Mouse (Mus musculus) gastrocnemius, adult 8-10 months (tissue): ENCODE data around the gene Fat4. TPM values are rescaled to one million over a fixed set of nuclear protein-coding genes. Genes with fewer than 3 reads are reported as not detected.

ENCODE experiments used
- DNase-seq, 2 experiments: peaks; one replicate each; pipeline ENCODE4 v3.0.0; 2022; ENCODE audit warnings: low spot score in 2 of 2
- total RNA-seq, 4 experiments: library from RNA; stranded (reverse); gene quantifications; 2 replicates each; pipeline ENCODE4 v1.2.4; 2022

The Fat4 gene
- total RNA-seq: 1 to 10 TPM; 1.6 to 2.6 (median 2.0) TPM

GRCm38 (mm10) chr3:38886890-38887355 is at the start of gene Fat4:
Fat4 (plus strand) TSS chr3:38886940.
- peak in 1 of 2 experiments; percentile 5 for DNase-seq

GRCm38 (mm10) chr3:38839438-38839837 is 47.3 kb upstream of the Fat4 start:
- no peak for DNase-seq

GRCm38 (mm10) chr3:38843000-38843538 is 43.7 kb upstream of the Fat4 start:
- DNase-seq: no peak

- no peak for DNase-seq
These were observed 39.9 kb upstream of the Fat4 start for GRCm38 (mm10) chr3:38846602-38847382.

GRCm38 (mm10) chr3:38849077-38849476 is 37.7 kb upstream of the Fat4 start:
- DNase-seq: no peak

- DNase-seq: no peak
These were observed 37.2 kb upstream of the Fat4 start for GRCm38 (mm10) chr3:38849536-38849935.

- no peak for DNase-seq
These were observed 33.1 kb upstream of the Fat4 start for GRCm38 (mm10) chr3:38853650-38854049.

- no peak for DNase-seq
These were observed 26.1 kb upstream of the Fat4 start for GRCm38 (mm10) chr3:38860683-38861082.

- DNase-seq: no peak
These were observed 15.4 kb upstream of the Fat4 start for GRCm38 (mm10) chr3:38871291-38871690.

- no peak for DNase-seq
These were observed 10.9 kb upstream of the Fat4 start for GRCm38 (mm10) chr3:38875872-38876271.

- DNase-seq: no peak
These were observed 10.0 kb upstream of the Fat4 start for GRCm38 (mm10) chr3:38876706-38877105.

GRCm38 (mm10) chr3:38882778-38883177 is 4.0 kb upstream of the Fat4 start:
- no peak for DNase-seq

- no peak for DNase-seq
These were observed 3.1 kb upstream of the Fat4 start for GRCm38 (mm10) chr3:38883676-38884075.

- peak; percentile 51 to 57 for DNase-seq
These were observed 2.5 kb upstream of the Fat4 start for GRCm38 (mm10) chr3:38884276-38884675.

- DNase-seq: peak in 1 of 2 experiments; percentile 7
These were observed 1.8 kb upstream of the Fat4 start for GRCm38 (mm10) chr3:38884919-38885418.

- peak; percentile 75 to 76 for DNase-seq
These were observed 1.2 kb upstream of the Fat4 start for GRCm38 (mm10) chr3:38885481-38886001.

GRCm38 (mm10) chr3:38886061-38886821 is 499 bp upstream of the Fat4 start:
- peak in 1 of 2 experiments; percentile 14 for DNase-seq

GRCm38 (mm10) chr3:38887381-38887991 is 746 bp downstream of the Fat4 start:
- DNase-seq: peak; percentile 13

- DNase-seq: peak; percentile 48 to 50
These were observed 1.4 kb downstream of the Fat4 start for GRCm38 (mm10) chr3:38888111-38888510.

- no peak for DNase-seq
These were observed 6.1 kb downstream of the Fat4 start for GRCm38 (mm10) chr3:38892791-38893224.

- DNase-seq: no peak
These were observed 14.1 kb downstream of the Fat4 start for GRCm38 (mm10) chr3:38900839-38901238.
